Mouse (Mus musculus) liver, embryonic 12.5 days (tissue): ENCODE measurements around the gene Kdelr3. TPM values are rescaled to one million over a fixed set of nuclear protein-coding genes. Genes with fewer than 3 reads are reported as not detected.
A peak's percentile ranks its signal among the peaks of the same experiment; 100 is the strongest.

Experiments used
- ATAC-seq: fragments of 200-750 bp; cut with Nextera tagmentation; 2 replicates; pipeline ENCODE4 v1.8.0; 2017; ENCODE audit warnings: moderate number of reproducible peaks, mild to moderate bottlenecking, moderate library complexity
- H3K27ac ChIP-seq: fragments of 300-500 bp; sonication (generic); 2 replicates; pipeline ENCODE4 v1.5.1; 2016; ENCODE audit warnings: mild to moderate bottlenecking
- H3K27me3 ChIP-seq: fragments of 300-500 bp; sonication (generic); replicated peaks from 2 replicates; pipeline ENCODE4 v1.6.1; 2016; ENCODE audit warnings: mild to moderate bottlenecking, moderate library complexity
- H3K36me3 ChIP-seq: fragments of 300-500 bp; sonication (generic); 2 replicates; pipeline ENCODE4 v1.6.1; 2016; ENCODE audit warnings: mild to moderate bottlenecking, moderate library complexity
- H3K4me1 ChIP-seq: fragments of 300-500 bp; sonication (generic); 2 replicates; pipeline ENCODE4 v1.6.1; 2016
- H3K4me2 ChIP-seq: fragments of 300-500 bp; sonication (generic); 2 replicates; pipeline ENCODE4 v1.6.1; 2016; ENCODE audit warnings: mild to moderate bottlenecking, moderate library complexity
- H3K4me3 ChIP-seq: fragments of 300-500 bp; sonication (generic); 2 replicates; pipeline ENCODE4 v1.5.1; 2016; ENCODE audit warnings: mild to moderate bottlenecking, moderate library complexity
- H3K9ac ChIP-seq: fragments of 300-500 bp; sonication (generic); 2 replicates; pipeline ENCODE4 v1.6.1; 2016; ENCODE audit warnings: mild to moderate bottlenecking, moderate library complexity
- H3K9me3 ChIP-seq: fragments of 300-500 bp; sonication (generic); replicated peaks from 2 replicates; pipeline ENCODE4 v1.6.1; 2016; ENCODE audit warnings: mild to moderate bottlenecking, moderate library complexity
- WGBS: fragments of 180-500 bp; shearing (Covaris S2); methylation state at CpG from one replicate; pipeline ENCODE4 v1.1.7; 2016; ENCODE audit not compliant: insufficient replicate concordance; 5-methylcytosine and 5-hydroxymethylcytosine counted together
- polyA plus RNA-seq: library from polyadenylated mRNA; unstranded; fragments of >200 nt; fragmentation: Nextera tagmentation; extraction: Ambion mirVana; gene quantifications from 2 replicates; pipeline ENCODE4 v1.2.1, GENCODE M21; 2016

Gene Kdelr3
- 8.4 and 10.7 TPM in 2 replicates for polyA plus RNA-seq

- H3K4me2 ChIP-seq = peak within 1 kb of the TSS; percentile 80
- peak within 1 kb of the TSS; percentile 44; the same call in 1 of the 2 replicates for H3K9ac ChIP-seq
- peaks cover 40% of the 10 kb centered on the region for H3K4me1 ChIP-seq
- WGBS = 2% methylated on average over 69 of the region's 71 CpGs
- ATAC-seq = no peak
- no peak within 1 kb of the TSS for H3K27ac ChIP-seq
- H3K36me3 ChIP-seq = no peaks in the 10 kb centered on the region
- no peaks in the 10 kb centered on the region for H3K9me3 ChIP-seq
- H3K4me3 ChIP-seq = peak within 1 kb of the TSS; percentile 53
- peaks cover 78% of the 10 kb centered on the region for H3K27me3 ChIP-seq
Measured at GRCm38 (mm10) chr15:79516171-79517096, at the start of gene Kdelr3. TSS of gene Kdelr3 (plus strand) at chr15:79516411.

DNA sequence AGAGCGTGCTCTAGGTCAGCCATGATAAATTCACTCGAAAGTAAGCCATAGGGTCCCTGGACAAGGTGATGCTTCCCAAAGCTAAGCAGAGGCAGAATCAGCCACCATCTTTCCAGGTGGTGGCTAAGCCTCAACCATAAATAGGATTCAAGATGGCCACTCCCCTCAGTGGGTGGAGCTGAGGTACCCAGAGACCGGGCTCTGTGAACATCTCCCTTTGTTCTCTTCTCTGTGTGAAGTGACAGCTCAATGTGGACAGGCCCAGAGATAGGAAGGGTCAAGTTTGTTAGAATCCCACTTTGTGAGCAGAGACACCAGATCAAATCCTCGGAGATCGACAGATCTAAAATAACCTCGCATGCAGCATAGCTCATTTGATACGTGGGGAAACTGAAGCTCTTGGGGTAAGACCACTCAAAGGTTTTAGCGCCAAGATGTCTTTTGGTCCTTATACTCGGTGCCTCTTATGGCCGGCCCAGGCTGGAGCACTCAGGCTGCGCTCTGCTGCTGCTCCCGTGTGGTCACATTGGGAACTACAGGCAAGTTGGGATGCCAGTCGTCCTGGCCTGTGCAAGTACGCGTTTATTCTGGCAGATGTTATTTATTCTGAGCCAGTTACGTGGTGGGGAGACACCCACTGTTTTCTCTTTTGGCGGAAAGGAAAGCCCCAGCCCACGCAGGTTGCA is 49.5 kb upstream of the Kdelr3 start:
- H3K4me2 ChIP-seq = no peak overlapping the region
- H3K27ac ChIP-seq = no peak overlapping the region
- WGBS = 6% methylated on average over 18 of the region's 18 CpGs
- ATAC-seq = 0 out of 2 replicates have a peak, but pooled peaks have one; percentile 54
- no peaks in the 10 kb centered on the region for H3K36me3 ChIP-seq
- H3K4me3 ChIP-seq = no peak overlapping the region
- H3K27me3 ChIP-seq = peaks cover 45% of the 10 kb centered on the region
- H3K9ac ChIP-seq = no peak overlapping the region
- 0 out of 2 replicates have a peak, but pooled peaks cover 3% of the 10 kb centered on the region for H3K9me3 ChIP-seq
- H3K4me1 ChIP-seq = 0 out of 2 replicates have a peak, but pooled peaks cover 5% of the 10 kb centered on the region

DNA sequence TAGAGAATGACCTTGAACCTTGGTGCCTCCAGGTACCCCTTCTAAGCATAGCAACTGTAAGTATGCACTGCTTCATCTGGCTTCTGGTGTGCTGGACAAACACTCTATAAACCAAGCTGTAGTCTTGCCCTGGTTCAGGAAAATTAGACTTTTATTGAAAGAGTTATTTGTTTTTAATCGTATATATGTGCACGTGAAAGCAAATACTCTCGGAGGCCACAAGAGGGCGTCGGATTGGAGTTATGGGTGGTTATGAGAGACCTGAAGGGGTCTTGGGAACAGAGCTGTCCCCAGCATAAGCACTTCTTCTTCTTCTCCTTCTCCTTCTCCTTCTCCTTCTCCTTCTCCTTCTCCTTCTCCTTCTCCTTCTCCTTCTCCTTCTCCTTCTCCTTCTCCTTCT is 46.6 kb upstream of the Kdelr3 start:
- no peak for ATAC-seq
- no peaks in the 10 kb centered on the region for H3K36me3 ChIP-seq
- 0 out of 2 replicates have a peak, but pooled peaks cover 5% of the 10 kb centered on the region for H3K4me1 ChIP-seq
- no peak overlapping the region for H3K4me2 ChIP-seq
- H3K27ac ChIP-seq = no peak overlapping the region
- peaks cover 22% of the 10 kb centered on the region for H3K27me3 ChIP-seq
- H3K9me3 ChIP-seq = 0 out of 2 replicates have a peak, but pooled peaks cover 3% of the 10 kb centered on the region
- H3K4me3 ChIP-seq = no peak overlapping the region
- WGBS = 50% methylated on average over 5 of the region's 5 CpGs
- no peak overlapping the region for H3K9ac ChIP-seq

DNA sequence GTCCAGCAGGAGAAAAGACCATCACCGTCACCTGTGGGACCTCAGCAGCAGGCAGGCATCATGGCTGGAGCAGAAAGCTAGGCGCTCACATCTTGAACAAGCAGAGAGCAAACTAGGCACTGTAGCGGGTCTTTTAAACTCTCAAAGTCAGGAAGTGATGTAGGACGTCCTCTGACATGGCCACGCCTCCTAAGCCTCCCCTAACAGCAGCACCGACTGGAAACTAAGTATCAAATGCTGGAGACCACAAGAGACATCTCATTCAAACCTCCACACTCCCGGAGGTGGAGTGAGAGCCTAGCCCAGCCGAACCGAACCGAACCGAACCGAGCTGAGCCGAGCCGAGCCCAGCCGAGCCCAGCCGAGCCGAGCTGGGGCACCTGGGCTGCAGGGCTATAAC is 45.6 kb upstream of the Kdelr3 start:
- 30% methylated on average over 17 of the region's 17 CpGs for WGBS
- H3K4me3 ChIP-seq = no peak overlapping the region

DNA sequence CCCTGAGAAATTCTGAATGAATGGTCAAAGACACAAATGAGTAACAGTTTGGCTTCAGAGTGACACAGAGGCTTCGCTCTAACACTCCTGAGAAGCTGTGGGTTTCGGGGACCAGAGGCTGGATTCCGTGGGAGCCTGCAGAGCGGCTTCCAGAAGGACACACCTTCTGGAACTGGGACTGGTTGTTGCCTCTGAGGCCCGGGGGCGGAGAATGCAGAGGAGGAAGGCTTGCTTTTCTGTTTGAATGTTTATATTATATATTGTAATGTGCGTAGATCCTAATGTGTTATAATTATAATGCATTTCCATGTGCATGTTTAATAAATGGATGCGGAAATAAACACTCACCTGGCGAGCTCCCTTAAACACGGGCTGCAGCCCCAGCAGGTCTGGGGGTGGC is 45.1 kb upstream of the Kdelr3 start:
- 0 out of 2 replicates have a peak overlapping the region, but pooled peaks have one; percentile 27 for H3K4me2 ChIP-seq
- no peak overlapping the region for H3K9ac ChIP-seq
- no peak overlapping the region for H3K4me3 ChIP-seq
- peaks cover 22% of the 10 kb centered on the region for H3K27me3 ChIP-seq
- ATAC-seq = no peak
- no peak overlapping the region for H3K27ac ChIP-seq
- H3K9me3 ChIP-seq = 0 out of 2 replicates have a peak, but pooled peaks cover 3% of the 10 kb centered on the region
- H3K36me3 ChIP-seq = no peaks in the 10 kb centered on the region
- 53% methylated on average over 10 of the region's 10 CpGs for WGBS
- H3K4me1 ChIP-seq = 0 out of 2 replicates have a peak, but pooled peaks cover 5% of the 10 kb centered on the region

More for the DNA sequence above, 45.6 kb upstream of the Kdelr3 start:
- Histone ChIP-seq H3K27me3 (peaks cover 22% of the 10 kb centered on the region), H3K27ac (no peak overlapping the region), H3K4me1 (0 out of 2 replicates have a peak, but pooled peaks cover 5% of the 10 kb centered on the region), H3K36me3 (no peaks in the 10 kb centered on the region), H3K4me2 (peak overlapping the region; percentile 27; the same call in 1 of the 2 replicates), H3K9me3 (0 out of 2 replicates have a peak, but pooled peaks cover 3% of the 10 kb centered on the region), H3K9ac (no peak overlapping the region)
- ATAC-seq = no peak

GRCm38 (mm10) chr15:79473042-79473441 is 43.2 kb upstream of the Kdelr3 start:
- no peak for ATAC-seq
- Histone ChIP-seq H3K4me1 (no peaks in the 10 kb centered on the region), H3K27me3 (peaks cover 24% of the 10 kb centered on the region), H3K9me3 (0 out of 2 replicates have a peak, but pooled peaks cover 3% of the 10 kb centered on the region), H3K27ac (no peak overlapping the region), H3K36me3 (no peaks in the 10 kb centered on the region), H3K4me2 (no peak overlapping the region), H3K4me3 (no peak overlapping the region), H3K9ac (no peak overlapping the region)
- WGBS = 68% methylated on average over 5 of the region's 5 CpGs

DNA sequence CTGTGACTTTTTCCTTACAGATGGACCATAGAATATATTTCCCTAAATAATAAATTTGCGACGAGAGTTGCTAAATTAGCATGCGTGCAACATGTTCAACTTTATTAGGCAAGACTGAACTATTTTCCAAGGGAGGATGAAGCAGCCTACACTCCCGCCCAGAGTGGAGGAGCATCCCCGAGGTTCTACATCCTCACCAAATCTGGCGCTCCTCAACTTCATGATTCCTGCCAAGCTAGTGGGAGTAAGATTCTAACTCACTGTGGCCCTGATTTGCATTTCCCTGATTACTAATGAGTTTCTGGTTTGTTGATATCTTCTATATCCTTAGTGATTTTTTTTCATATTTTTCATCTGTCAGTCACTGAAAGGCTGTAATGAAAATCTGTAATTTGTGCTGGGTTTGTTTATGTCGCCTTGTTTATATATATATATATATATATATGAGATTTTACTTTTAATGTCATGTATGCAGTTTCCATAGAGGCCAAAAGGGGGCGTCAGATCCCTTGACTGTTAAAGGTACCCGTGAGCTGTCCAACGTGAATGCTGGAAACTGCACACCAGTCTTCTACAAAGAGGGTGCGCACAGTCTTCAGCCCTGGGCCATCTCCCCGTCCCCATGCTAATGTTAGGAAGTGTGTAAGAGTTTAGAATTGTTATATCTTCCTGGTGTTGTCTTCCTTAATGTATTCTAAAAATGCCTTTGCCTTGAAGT is 42.4 kb upstream of the Kdelr3 start:
- Histone ChIP-seq H3K4me2 (no peak overlapping the region), H3K9me3 (0 out of 2 replicates have a peak, but pooled peaks cover 3% of the 10 kb centered on the region), H3K9ac (no peak overlapping the region), H3K4me1 (no peaks in the 10 kb centered on the region), H3K4me3 (no peak overlapping the region), H3K27me3 (peaks cover 27% of the 10 kb centered on the region), H3K27ac (no peak overlapping the region), H3K36me3 (no peaks in the 10 kb centered on the region)
- no peak for ATAC-seq
- WGBS = 44% methylated on average over 12 of the region's 12 CpGs

- WGBS = 51% methylated on average over 6 of the region's 6 CpGs
- no peak overlapping the region for H3K27ac ChIP-seq
- H3K36me3 ChIP-seq = no peaks in the 10 kb centered on the region
- H3K4me2 ChIP-seq = no peak overlapping the region
- no peak overlapping the region for H3K4me3 ChIP-seq
- no peak overlapping the region for H3K9ac ChIP-seq
- no peaks in the 10 kb centered on the region for H3K9me3 ChIP-seq
- peaks cover 51% of the 10 kb centered on the region for H3K27me3 ChIP-seq
- ATAC-seq = no peak
- H3K4me1 ChIP-seq = no peaks in the 10 kb centered on the region
Measured at GRCm38 (mm10) chr15:79477227-79477626, 39.0 kb upstream of the Kdelr3 start.

- no peaks in the 10 kb centered on the region for H3K4me1 ChIP-seq
- WGBS = 15% methylated on average over 15 of the region's 15 CpGs
- H3K27ac ChIP-seq = no peak overlapping the region
- no peak for ATAC-seq
- no peak overlapping the region for H3K9ac ChIP-seq
- H3K27me3 ChIP-seq = peaks cover 61% of the 10 kb centered on the region
- H3K9me3 ChIP-seq = no peaks in the 10 kb centered on the region
- H3K4me3 ChIP-seq = no peak overlapping the region
- no peaks in the 10 kb centered on the region for H3K36me3 ChIP-seq
- no peak overlapping the region for H3K4me2 ChIP-seq
Measured at GRCm38 (mm10) chr15:79481181-79481688, 35.0 kb upstream of the Kdelr3 start.

- no peak for ATAC-seq
- no peak overlapping the region for H3K4me3 ChIP-seq
- no peaks in the 10 kb centered on the region for H3K9me3 ChIP-seq
- H3K9ac ChIP-seq = no peak overlapping the region
- no peak overlapping the region for H3K4me2 ChIP-seq
- no peaks in the 10 kb centered on the region for H3K4me1 ChIP-seq
- 54% methylated on average over 11 of the region's 11 CpGs for WGBS
- no peaks in the 10 kb centered on the region for H3K36me3 ChIP-seq
- no peak overlapping the region for H3K27ac ChIP-seq
- H3K27me3 ChIP-seq = peaks cover 64% of the 10 kb centered on the region
Measured at GRCm38 (mm10) chr15:79489463-79489862, 26.7 kb upstream of the Kdelr3 start.

DNA sequence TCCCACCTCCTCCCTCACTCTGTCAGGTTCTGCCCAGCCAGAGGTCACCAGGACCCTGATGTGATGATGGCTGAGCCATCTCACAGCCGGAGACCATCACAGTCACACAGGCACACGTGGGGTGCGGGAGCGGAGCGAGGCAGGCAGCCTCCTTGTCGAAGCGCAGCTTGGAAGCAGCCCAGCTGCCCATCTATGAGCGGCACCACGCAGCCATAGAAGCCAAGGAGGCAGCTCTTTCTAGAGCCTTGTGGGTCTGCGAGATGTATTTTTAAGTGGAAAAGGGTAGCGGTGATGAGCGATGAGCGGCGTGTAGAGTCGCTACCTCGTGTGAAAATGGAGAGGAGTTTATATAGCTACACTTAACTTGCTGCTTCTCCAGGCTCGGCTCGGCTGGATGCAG is 22.7 kb upstream of the Kdelr3 start:
- ATAC-seq = no peak
- Histone ChIP-seq H3K4me3 (no peak overlapping the region), H3K36me3 (no peaks in the 10 kb centered on the region), H3K4me2 (no peak overlapping the region), H3K9ac (no peak overlapping the region), H3K4me1 (no peaks in the 10 kb centered on the region), H3K27ac (no peak overlapping the region), H3K9me3 (no peaks in the 10 kb centered on the region), H3K27me3 (peaks cover 88% of the 10 kb centered on the region)
- WGBS = 43% methylated on average over 18 of the region's 18 CpGs
